Mouse (Mus musculus) ES-Bruce4 (cell line): ENCODE results near the gene Khk. TPM values are rescaled to one million over a fixed set of nuclear protein-coding genes. Genes with fewer than 3 reads are reported as not detected.

Experiments used
- H3K27ac ChIP-seq: 2 replicates; pipeline ENCODE4 v1.5.1; 2012; ENCODE audit warnings: low read length, inconsistent platforms; ENCODE audit not compliant: insufficient read depth
- H3K27me3 ChIP-seq: 2 replicates; pipeline ENCODE4 v1.6.1; 2012; ENCODE audit warnings: mild to moderate bottlenecking, low read length, inconsistent platforms; ENCODE audit not compliant: control insufficient read depth, poor library complexity, insufficient read depth, severe bottlenecking
- H3K36me3 ChIP-seq: 2 replicates; pipeline ENCODE4 v1.6.1; 2012; ENCODE audit warnings: inconsistent platforms, mild to moderate bottlenecking, low read length, moderate library complexity; ENCODE audit not compliant: control insufficient read depth, poor library complexity, insufficient read depth, severe bottlenecking
- H3K4me1 ChIP-seq: one replicate; pipeline ENCODE4 v1.8.1; 2011; ENCODE audit warnings: low read length; ENCODE audit not compliant: control insufficient read depth, insufficient read depth
- H3K4me3 ChIP-seq: 2 replicates; pipeline ENCODE4 v1.5.1; 2011; ENCODE audit warnings: low read depth, mild to moderate bottlenecking, low read length
- H3K9ac ChIP-seq: 2 replicates; pipeline ENCODE4 v1.6.1; 2012; ENCODE audit warnings: low read depth, mild to moderate bottlenecking, inconsistent platforms; ENCODE audit not compliant: poor library complexity, severe bottlenecking
- H3K9me3 ChIP-seq: replicated peaks from 2 replicates; pipeline ENCODE4 v1.6.1; 2012; ENCODE audit warnings: mild to moderate bottlenecking, low read length, inconsistent platforms; ENCODE audit not compliant: control insufficient read depth, poor library complexity, insufficient read depth, severe bottlenecking
- CTCF ChIP-seq: IDR thresholded peaks from one replicate; pipeline ENCODE4 v1.8.1; 2011; ENCODE audit warnings: low read depth, low read length
- EP300 ChIP-seq: IDR thresholded peaks from 2 replicates; pipeline ENCODE4 v1.6.1; 2011; ENCODE audit warnings: low read depth, low read length; ENCODE audit not compliant: insufficient read depth
- POLR2A ChIP-seq: IDR thresholded peaks from one replicate; pipeline ENCODE4 v1.8.1; 2011; ENCODE audit warnings: low read length; ENCODE audit not compliant: insufficient read depth
- polyA plus RNA-seq: library from polyadenylated mRNA; stranded (reverse); fragments of >200 nt; gene quantifications from 2 replicates; pipeline ENCODE4 v1.2.4, GENCODE M21; 2011; ENCODE audit warnings: low read depth; ENCODE audit not compliant: missing spikeins, insufficient read depth, insufficient read length

Khk gene
- polyA plus RNA-seq, 1 experiment: 12.9 TPM

DNA sequence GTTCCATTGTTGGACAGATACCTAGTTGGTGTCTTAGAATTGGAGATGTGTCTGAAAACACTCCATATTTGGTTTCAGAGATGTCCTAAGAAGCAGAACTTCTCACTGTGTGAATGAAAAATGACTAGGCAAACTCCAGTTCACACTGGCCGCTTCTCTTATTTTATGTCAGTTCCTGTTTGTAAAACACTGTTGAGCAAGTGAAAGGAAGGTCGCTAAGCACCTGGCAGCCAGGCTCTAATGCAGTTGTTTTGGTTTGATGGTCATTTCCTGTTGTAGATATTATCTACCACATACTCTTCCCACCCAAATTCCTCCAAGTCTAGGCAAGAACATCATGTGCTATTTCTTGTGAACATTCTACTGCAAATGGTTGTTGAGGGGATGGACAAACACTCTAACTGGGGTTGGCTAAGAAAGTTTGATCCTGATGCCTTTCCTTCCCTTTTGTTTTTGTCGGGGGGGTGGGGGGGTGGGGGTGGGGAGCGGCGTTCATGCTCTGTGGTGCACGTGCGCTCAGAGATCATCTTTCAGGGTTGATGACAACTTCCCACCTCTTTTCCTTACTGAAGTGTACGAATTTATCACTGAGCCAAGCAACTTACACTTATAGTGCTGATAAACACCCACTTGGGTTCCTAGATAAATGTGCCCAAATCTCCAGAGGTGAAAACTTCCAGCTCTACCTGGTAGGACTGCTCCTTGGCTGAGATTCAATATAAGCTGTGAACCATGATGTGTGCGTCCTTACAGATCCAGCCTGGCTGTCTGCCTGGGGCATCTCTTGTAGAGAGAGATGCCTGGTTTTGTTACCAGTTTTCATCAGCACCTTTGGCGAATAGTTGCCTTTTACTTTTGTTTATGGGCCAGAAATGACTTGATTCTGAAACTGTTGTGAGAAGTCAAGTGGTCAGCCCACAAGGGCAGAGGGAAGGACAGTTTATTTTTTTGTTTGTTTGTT is 40.6 kb downstream of the Khk start:
- H3K9me3 ChIP-seq: no peaks in the 10 kb centered on the region
- H3K27me3 ChIP-seq: no peaks in the 10 kb centered on the region
- H3K4me1 ChIP-seq: no peaks in the 10 kb centered on the region
- no peak overlapping the region for H3K4me3 ChIP-seq
- H3K9ac ChIP-seq: no peak overlapping the region
- peaks cover 10% of the 10 kb centered on the region; the same call in 1 of the 2 replicates for H3K36me3 ChIP-seq
- TF ChIP-seq CTCF: no peak
- TF ChIP-seq POLR2A: no peak
- TF ChIP-seq EP300: no peak
- H3K27ac ChIP-seq: no peak overlapping the region

DNA sequence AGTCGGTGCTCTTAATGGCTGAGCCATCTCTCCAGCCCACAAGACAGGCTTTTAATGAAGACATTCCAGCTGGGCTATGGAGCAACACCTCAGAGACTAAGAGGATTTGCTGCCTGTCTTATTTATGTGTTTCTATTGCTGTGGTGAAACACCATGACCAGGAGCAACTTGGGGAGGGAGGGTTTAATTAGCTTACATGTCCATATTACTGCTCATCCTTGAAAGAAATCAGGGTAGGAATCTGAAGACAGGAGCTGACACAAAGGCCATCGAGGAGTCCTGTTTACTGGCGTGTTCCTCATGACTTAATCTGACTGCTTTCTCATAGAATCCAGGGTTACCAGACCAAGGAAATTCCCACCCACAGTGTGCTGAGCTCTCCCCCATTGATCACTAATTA is 42.7 kb downstream of the Khk start:
- Histone ChIP-seq H3K36me3 (no peaks in the 10 kb centered on the region; the same call in 1 of the 2 replicates), H3K9ac (no peak overlapping the region), H3K27me3 (no peaks in the 10 kb centered on the region), H3K27ac (no peak overlapping the region), H3K4me1 (no peaks in the 10 kb centered on the region), H3K9me3 (no peaks in the 10 kb centered on the region), H3K4me3 (no peak overlapping the region)
- TF ChIP-seq POLR2A (no peak), EP300 (no peak), CTCF (no peak)

DNA sequence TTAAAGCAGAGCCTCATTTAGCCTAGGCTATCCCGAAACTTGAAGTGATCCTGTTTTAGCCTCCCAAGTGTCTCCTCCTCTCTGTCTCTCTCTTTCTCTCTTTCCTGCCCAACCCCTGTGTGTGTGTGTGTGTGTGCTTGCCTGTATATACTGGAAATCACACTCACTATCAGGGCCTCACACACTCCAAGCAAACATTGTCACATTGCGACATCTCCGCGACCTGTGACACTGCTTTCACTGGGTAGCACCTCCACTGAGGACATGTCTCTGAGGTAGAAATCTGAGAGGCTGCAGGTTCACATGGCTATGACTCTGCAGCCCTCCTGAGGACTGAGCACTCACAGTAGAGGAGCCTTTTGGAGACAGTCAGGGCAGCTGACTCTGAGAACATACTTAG is 45.0 kb downstream of the Khk start:
- H3K4me3 ChIP-seq: no peak overlapping the region
- H3K27ac ChIP-seq: no peak overlapping the region
- no peaks in the 10 kb centered on the region for H3K4me1 ChIP-seq
- TF ChIP-seq POLR2A: no peak
- TF ChIP-seq CTCF: no peak
- TF ChIP-seq EP300: no peak
- no peaks in the 10 kb centered on the region for H3K27me3 ChIP-seq
- no peaks in the 10 kb centered on the region for H3K9me3 ChIP-seq
- no peak overlapping the region for H3K9ac ChIP-seq
- no peaks in the 10 kb centered on the region for H3K36me3 ChIP-seq

DNA sequence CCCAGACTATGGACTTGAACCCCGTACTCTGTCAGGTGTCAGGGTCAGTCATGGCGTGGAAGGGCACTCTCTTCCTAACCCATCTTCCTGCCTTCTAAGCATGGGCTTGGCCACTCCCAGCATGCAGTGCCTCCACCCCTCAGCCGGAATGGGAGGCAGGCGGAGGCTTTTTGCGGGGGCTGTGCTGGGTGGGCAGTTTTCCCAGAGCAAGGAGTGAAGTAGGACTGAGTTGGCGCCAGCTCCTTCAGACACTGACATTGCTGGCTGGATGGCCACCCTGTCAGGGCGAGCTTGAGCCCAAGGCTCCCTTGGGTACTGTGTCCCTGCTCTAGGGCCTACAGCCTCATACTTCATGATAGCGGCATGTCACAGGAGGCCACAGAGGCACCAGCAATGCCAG is 47.2 kb downstream of the Khk start, which contains the start of gene Tcf23:
TSS of gene Tcf23 (plus strand) at position 247 of the 400 bp plus-strand sequence.
- H3K27me3 ChIP-seq: no peaks in the 10 kb centered on the region
- TF ChIP-seq EP300 (no peak), POLR2A (no peak), CTCF (no peak)
- H3K4me1 ChIP-seq: no peaks in the 10 kb centered on the region
- no peak within 1 kb of the TSS for H3K27ac ChIP-seq
- H3K36me3 ChIP-seq: no peaks in the 10 kb centered on the region
- no peaks in the 10 kb centered on the region for H3K9me3 ChIP-seq
- H3K9ac ChIP-seq: no peak within 1 kb of the TSS
- H3K4me3 ChIP-seq: no peak within 1 kb of the TSS

DNA sequence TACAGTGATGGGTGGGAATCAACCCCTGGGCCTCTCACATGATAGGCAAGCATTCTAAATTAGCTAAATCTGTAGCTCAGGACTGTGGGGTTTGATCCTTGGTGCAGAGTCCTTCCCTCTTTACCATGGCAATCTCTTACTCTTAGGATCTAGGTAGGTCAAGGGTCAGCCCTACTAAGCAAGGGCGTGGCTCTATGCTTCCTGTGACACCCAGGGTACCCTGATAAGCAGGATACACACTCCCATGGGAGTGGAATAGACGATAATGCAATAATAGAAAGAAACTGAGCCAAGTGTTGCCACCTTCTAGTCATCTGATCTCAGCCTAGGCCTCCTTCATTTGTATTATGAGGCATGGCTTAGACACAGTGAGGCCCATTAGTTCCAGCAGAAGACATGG is 48.2 kb downstream of the Khk start:
- Histone ChIP-seq H3K4me1 (no peaks in the 10 kb centered on the region), H3K27ac (no peak overlapping the region), H3K36me3 (no peaks in the 10 kb centered on the region), H3K9ac (no peak overlapping the region), H3K9me3 (no peaks in the 10 kb centered on the region), H3K27me3 (no peaks in the 10 kb centered on the region), H3K4me3 (no peak overlapping the region)
- no peak for TF ChIP-seq POLR2A
- TF ChIP-seq CTCF: no peak
- no peak for TF ChIP-seq EP300

DNA sequence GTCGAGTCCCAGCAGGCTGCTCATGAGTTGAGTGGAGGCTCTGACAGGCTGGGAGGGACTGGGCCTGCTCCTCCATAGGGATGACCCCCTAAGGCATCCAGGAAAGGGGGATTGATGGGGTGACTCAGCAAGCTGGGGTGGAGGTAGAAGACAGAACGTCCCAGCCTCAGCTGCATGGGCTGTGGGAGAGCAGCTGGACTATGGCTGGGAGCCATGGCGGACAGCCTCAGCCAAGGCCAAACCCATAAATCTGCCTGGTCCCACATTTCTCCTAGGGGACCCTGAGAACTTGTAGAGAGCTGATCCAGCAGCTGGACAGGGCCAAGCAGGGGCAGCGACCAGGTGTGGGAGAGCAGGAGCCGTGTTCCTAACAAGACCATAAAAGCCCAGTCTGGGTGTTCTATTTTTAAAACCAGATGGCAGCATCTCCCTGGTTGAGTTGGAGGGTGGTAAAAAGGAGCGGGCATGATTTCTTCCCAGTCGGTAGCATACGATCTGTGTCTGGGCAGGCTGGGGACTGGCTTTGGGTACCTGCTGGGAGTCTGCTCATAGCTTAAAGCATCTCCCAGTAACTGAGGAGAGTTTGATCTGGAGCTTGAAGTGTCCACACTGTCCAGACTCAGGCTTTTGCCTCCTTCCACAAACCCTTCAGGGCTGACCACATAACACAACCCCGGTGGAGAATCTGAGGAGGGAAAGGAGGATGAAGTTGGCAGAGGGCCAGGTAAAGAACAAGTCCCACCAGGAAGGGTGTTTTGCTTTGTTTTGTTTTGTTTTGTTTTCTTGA is 53.8 kb downstream of the Khk start:
- Histone ChIP-seq H3K9ac (no peak overlapping the region), H3K27me3 (no peaks in the 10 kb centered on the region), H3K4me1 (no peaks in the 10 kb centered on the region), H3K36me3 (no peaks in the 10 kb centered on the region), H3K4me3 (no peak overlapping the region), H3K9me3 (no peaks in the 10 kb centered on the region), H3K27ac (no peak overlapping the region)
- TF ChIP-seq POLR2A (no peak), EP300 (no peak), CTCF (no peak)

Other genes with a start within 250 kb of the Khk start
- gene Dpysl5, start 209.9 kb upstream of the Khk start, polyA plus RNA-seq: 33.4 and 35.2 TPM in 2 replicates
- 12.8 and 15.6 TPM in 2 replicates for gene Mapre3, start 106.8 kb upstream of the Khk start, polyA plus RNA-seq
- 50.4 and 56.3 TPM in 2 replicates for gene Tmem214, start 53.4 kb upstream of the Khk start, polyA plus RNA-seq
- gene Agbl5, start 32.7 kb upstream of the Khk start, polyA plus RNA-seq: 22.0 and 22.3 TPM in 2 replicates
- gene Ost4, start 13.6 kb upstream of the Khk start, polyA plus RNA-seq: 193 and 216 TPM in 2 replicates
- gene Emilin1, start 8.0 kb upstream of the Khk start, polyA plus RNA-seq: 2.5 and 3.2 TPM in 2 replicates
- gene Cgref1, start 24.2 kb downstream of the Khk start, polyA plus RNA-seq: 26.1 and 26.3 TPM in 2 replicates
- 71.0 and 84.4 TPM in 2 replicates for gene Preb, start 38.9 kb downstream of the Khk start, polyA plus RNA-seq
- gene Tcf23, start 47.2 kb downstream of the Khk start, polyA plus RNA-seq: not detected in 2 replicates
- 28.6 and 31.8 TPM in 2 replicates for gene Atraid, start 126.9 kb downstream of the Khk start, polyA plus RNA-seq
- gene Slc5a6, start 127.5 kb downstream of the Khk start, polyA plus RNA-seq: 9.8 and 12.8 TPM in 2 replicates
- gene Cad, start 133.3 kb downstream of the Khk start, polyA plus RNA-seq: 147 and 148 TPM in 2 replicates
- not detected in 2 replicates for gene Dnajc5g, start 184.9 kb downstream of the Khk start, polyA plus RNA-seq
- gene Slc30a3, start 186.8 kb downstream of the Khk start, polyA plus RNA-seq: 8.5 and 9.2 TPM in 2 replicates
- 5.1 TPM in 2 replicates for gene Trim54, start 195.3 kb downstream of the Khk start, polyA plus RNA-seq
- gene Ucn, start 217.4 kb downstream of the Khk start, polyA plus RNA-seq: not detected in 2 replicates
- gene Mpv17, start 232.8 kb downstream of the Khk start, polyA plus RNA-seq: 58.1 and 60.0 TPM in 2 replicates